Mouse (Mus musculus) thymus, adult 2 months (tissue): ENCODE measurements at regions not wholly inside any gene's neighbourhood (a gene's known extent, or its start where the extent isn't known, plus 50 kb on each side); places are given as distances from the start of the nearest gene placed in this dataset.

Experiments
- CTCF ChIP-seq: fragments of 200-500 bp; IDR thresholded peaks from 2 replicates; pipeline ENCODE4 v1.5.1; 2012; ENCODE audit warnings: mild to moderate bottlenecking, control low read depth, low read length, moderate library complexity, borderline replicate concordance; ENCODE audit not compliant: control insufficient read depth, poor library complexity, insufficient read depth; ENCODE audit errors: extremely low read depth
- POLR2A ChIP-seq: fragments of 200-500 bp; IDR thresholded peaks from 2 replicates; pipeline ENCODE4 v1.6.1; 2012; ENCODE audit warnings: mild to moderate bottlenecking, low read length, control low read depth, moderate library complexity; ENCODE audit not compliant: control insufficient read depth, poor library complexity, insufficient read depth; ENCODE audit errors: extremely low read depth

GRCm38 (mm10) chr7:130073388-130073787 lies 446.8 kb downstream of the Ate1 start:
- TF ChIP-seq CTCF (no peak), POLR2A (no peak)
